ENCODE assay signal across 8 mouse cellular contexts in genomic region chr10:30629513-30629912, GRCm38 (mm10). TPM values are rescaled to one million over a fixed set of nuclear protein-coding genes. Genes with fewer than 3 reads are reported as not detected.
DNase-seq lines count a peak whose midpoint lies in the region; ATAC-seq and TF ChIP-seq lines count a peak whose summit lies in the region.

TSS of gene Hint3 (minus strand) at chr10:30629632.

- no peak for TF ChIP-seq POLR2A in testis, adult 2 months (IDR thresholded peaks at IDR 0.05; ENCODE audit: control insufficient read depth, low read depth, low read length)

- H3K27ac ChIP-seq in testis, adult 2 months (ENCODE audit: control insufficient read depth, insufficient read depth, low read depth, low read length) = no peak within 1 kb of the TSS
- no peak within 1 kb of the TSS for H3K27ac ChIP-seq in forebrain, embryonic 12.5 days
- H3K27ac ChIP-seq in hindbrain, embryonic 10.5 days = no peak within 1 kb of the TSS
- no peak within 1 kb of the TSS; the same call in 1 of the 2 replicates for H3K27ac ChIP-seq in liver, embryonic 13.5 days

- no peaks in the 10 kb centered on the region for H3K4me1 ChIP-seq in testis, adult 2 months (ENCODE audit: control insufficient read depth, insufficient read depth, low read length)
- H3K4me1 ChIP-seq in forebrain, embryonic 12.5 days = no peaks in the 10 kb centered on the region
- no peaks in the 10 kb centered on the region for H3K4me1 ChIP-seq in hindbrain, embryonic 10.5 days (replicated peaks)
- H3K4me1 ChIP-seq in liver, embryonic 13.5 days (replicated peaks) = peaks cover 41% of the 10 kb centered on the region

- H3K4me3 ChIP-seq in testis, adult 2 months (ENCODE audit: control insufficient read depth, low read depth, low read length) = no peak within 1 kb of the TSS
- H3K4me3 ChIP-seq in forebrain, embryonic 12.5 days (replicated peaks) = no peak within 1 kb of the TSS
- H3K4me3 ChIP-seq in hindbrain, embryonic 10.5 days = no peak within 1 kb of the TSS
- no peak within 1 kb of the TSS for H3K4me3 ChIP-seq in liver, embryonic 13.5 days (replicated peaks)

- no peak within 1 kb of the TSS for H3K9ac ChIP-seq in forebrain, embryonic 12.5 days
- no peak within 1 kb of the TSS for H3K9ac ChIP-seq in liver, embryonic 13.5 days

- no peaks in the 10 kb centered on the region for H3K9me3 ChIP-seq in forebrain, embryonic 12.5 days
- no peaks in the 10 kb centered on the region for H3K9me3 ChIP-seq in hindbrain, embryonic 10.5 days
- H3K9me3 ChIP-seq in liver, embryonic 13.5 days (replicated peaks) = no peaks in the 10 kb centered on the region

- WGBS in forebrain, embryonic 12.5 days = 84% methylated on average over 3 of the region's 3 CpGs
- WGBS in hindbrain, embryonic 10.5 days = 86% methylated on average over 3 of the region's 3 CpGs
- WGBS in liver, embryonic 13.5 days (ENCODE audit: insufficient replicate concordance) = 59% methylated on average over 3 of the region's 3 CpGs

- H3K36me3 ChIP-seq in testis, adult 2 months (ENCODE audit: control insufficient read depth, insufficient read depth, low read length) = no peaks in the 10 kb centered on the region
- H3K36me3 ChIP-seq in forebrain, embryonic 12.5 days (replicated peaks) = no peaks in the 10 kb centered on the region
- no peaks in the 10 kb centered on the region for H3K36me3 ChIP-seq in hindbrain, embryonic 10.5 days
- H3K36me3 ChIP-seq in liver, embryonic 13.5 days = no peaks in the 10 kb centered on the region

- H3K4me2 ChIP-seq in forebrain, embryonic 12.5 days = no peak within 1 kb of the TSS
- H3K4me2 ChIP-seq in liver, embryonic 13.5 days = no peak within 1 kb of the TSS

- DNase-seq in testis, postnatal 10 days (ENCODE audit: low spot score) = no peak
- no peak for DNase-seq in hindbrain, embryonic 10.5 days (ENCODE audit: low spot score)
- DNase-seq in liver, embryonic 13.5 days = no peak
- DNase-seq in spleen, adult 18-20 months = no peak
- no peak for DNase-seq in lung, postnatal 4 days
- no peak for DNase-seq in lung, postnatal 36 days

- no peaks in the 10 kb centered on the region for H3K27me3 ChIP-seq in testis, adult 2 months (ENCODE audit: control insufficient read depth, insufficient read depth, low read length)
- no peaks in the 10 kb centered on the region for H3K27me3 ChIP-seq in forebrain, embryonic 12.5 days
- no peaks in the 10 kb centered on the region for H3K27me3 ChIP-seq in hindbrain, embryonic 10.5 days (ENCODE audit: insufficient read depth, poor library complexity, severe bottlenecking)
- H3K27me3 ChIP-seq in liver, embryonic 13.5 days = no peaks in the 10 kb centered on the region

- no peak for ATAC-seq in forebrain, embryonic 12.5 days (ENCODE audit: low FRiP score)
- peak; percentile 63; the same call in 1 of the 2 replicates for ATAC-seq in liver, embryonic 13.5 days (ENCODE audit: low read depth)

- TF ChIP-seq CTCF in testis, adult 2 months (IDR thresholded peaks at IDR 0.05; ENCODE audit: control insufficient read depth, insufficient read depth, insufficient replicate concordance, low read depth, low read length) = no peak

RNA-seq across cellular contexts. Expression of gene Hint3, which starts in this region (rescaled TPM):
- 12.5 and 13.1 TPM in 2 replicates for polyA plus RNA-seq in testis, adult 2 months (2012; rRNA removed)
- 18.5 and 22.7 TPM in 2 replicates for polyA plus RNA-seq in forebrain, embryonic 12.5 days (2016; fragmentation: Nextera tagmentation; extraction: Ambion mirVana)
- 14.7 and 15.2 TPM in 2 replicates for polyA plus RNA-seq in hindbrain, embryonic 10.5 days (2016; fragmentation: Nextera tagmentation; extraction: Ambion mirVana)
- 15.9 and 17.0 TPM in 2 replicates for polyA plus RNA-seq in liver, embryonic 13.5 days (2015; fragmentation: Nextera tagmentation; extraction: Ambion mirVana)
